22 mouse cellular contexts compared by ENCODE assay signal in genomic region chr11:102024084-102024758, GRCm38 (mm10). TPM values are rescaled to one million over a fixed set of nuclear protein-coding genes. Genes with fewer than 3 reads are reported as not detected.
DNase-seq lines count a peak whose midpoint lies in the region; ATAC-seq and TF ChIP-seq lines count a peak whose summit lies in the region.
"Had no signal": no experiment of that assay in that cellular context is flagged by ENCODE, and none has a peak within 500 bp of the region (broad histone marks: within the 10 kb centered on the region; RNA-seq: fewer than 3 reads in every experiment).

No protein-coding gene starts in this region.

- H3K27me3 ChIP-seq in hindbrain, embryonic 15.5 days: no peaks in the 10 kb centered on the region
- H3K27me3 ChIP-seq in hindbrain, embryonic 11.5 days (ENCODE audit: control insufficient read depth, insufficient read depth, low read length): no peaks in the 10 kb centered on the region; the same call in 1 of the 2 replicates
- no peaks in the 10 kb centered on the region for H3K27me3 ChIP-seq in cerebellum, adult 2 months (ENCODE audit: control insufficient read depth, insufficient read depth, low read length)
- H3K27me3 ChIP-seq: midbrain, embryonic 12.5 days had no signal

- H3K4me3 ChIP-seq in hindbrain, embryonic 15.5 days: no peak overlapping the region
- H3K4me3 ChIP-seq in hindbrain, embryonic 11.5 days (ENCODE audit: low read depth, low read length): no peak overlapping the region
- H3K4me3 ChIP-seq in cerebellum, adult 2 months (replicated peaks; ENCODE audit: insufficient read depth, low read depth, low read length): peak overlapping the region; percentile 74
- H3K4me3 ChIP-seq: embryonic facial prominence, embryonic 15.5 days; liver, embryonic 15.5 days had no signal

- no peak overlapping the region for H3K27ac ChIP-seq in hindbrain, embryonic 15.5 days (replicated peaks)
- H3K27ac ChIP-seq in hindbrain, embryonic 11.5 days (ENCODE audit: low read depth, low read length): no peak overlapping the region
- peak overlapping the region; percentile 87 for H3K27ac ChIP-seq in cerebellum, adult 2 months (ENCODE audit: insufficient read depth, low read length)
- H3K27ac ChIP-seq: embryonic facial prominence, embryonic 15.5 days; liver, embryonic 15.5 days; midbrain, embryonic 12.5 days had no signal

- intact Hi-C loops in gastrocnemius, postnatal 14 days (cut with DNase I; ENCODE audit: low total_unique reads): no loop called here

- no peaks in the 10 kb centered on the region for H3K9me3 ChIP-seq in hindbrain, embryonic 15.5 days
- H3K9me3 ChIP-seq in hindbrain, embryonic 11.5 days (ENCODE audit: control insufficient read depth, low read length): no peaks in the 10 kb centered on the region
- H3K9me3 ChIP-seq: embryonic facial prominence, embryonic 15.5 days; liver, embryonic 15.5 days; midbrain, embryonic 12.5 days had no signal

- H3K36me3 ChIP-seq in hindbrain, embryonic 15.5 days: peaks cover 8% of the 10 kb centered on the region; the same call in 1 of the 2 replicates
- 0 out of 2 replicates have a peak, but pooled peaks cover 2% of the 10 kb centered on the region for H3K36me3 ChIP-seq in hindbrain, embryonic 11.5 days (ENCODE audit: control insufficient read depth, insufficient read depth, low read length)
- H3K36me3 ChIP-seq: embryonic facial prominence, embryonic 15.5 days; liver, embryonic 15.5 days had no signal

- no peak for DNase-seq in hindbrain, embryonic 11.5 days (ENCODE audit: low spot score)
- peak; percentile 77 for DNase-seq in cerebellum, adult 11 months
- peak; percentile 85 to 96 for DNase-seq in cerebellum, adult 2 months
- DNase-seq in gastrocnemius, postnatal 14 days: peak; percentile 68
- no peak for DNase-seq in B cell, adult 2 months
- no peak for DNase-seq in spleen, adult 18-20 months
- no peak for DNase-seq in embryo, embryonic 11 days
- DNase-seq: forebrain, postnatal 0 days; heart, adult 11 months; heart, postnatal 10 days; kidney, postnatal 25 days; thymus, postnatal 25 days had no signal

- TF ChIP-seq CTCF in cerebellum, adult 2 months (IDR thresholded peaks at IDR 0.05; ENCODE audit: borderline replicate concordance, insufficient read depth, low read depth, low read length): no peak

- peak overlapping the region; percentile 63; the same call in 1 of the 2 replicates for H3K4me2 ChIP-seq in hindbrain, embryonic 15.5 days
- H3K4me2 ChIP-seq in hindbrain, embryonic 11.5 days (replicated peaks; ENCODE audit: low read depth, low read length): no peak overlapping the region
- H3K4me2 ChIP-seq: embryonic facial prominence, embryonic 15.5 days; liver, embryonic 15.5 days had no signal

- WGBS in hindbrain, embryonic 15.5 days: 86% methylated on average over 6 of the region's 6 CpGs
- 88% methylated on average over 6 of the region's 6 CpGs for WGBS in hindbrain, embryonic 11.5 days
- WGBS in cerebellum, adult 2 months: 11% methylated on average over 6 of the region's 6 CpGs

- ATAC-seq in hindbrain, embryonic 15.5 days (ENCODE audit: low FRiP score, low read depth): no peak
- no peak for ATAC-seq in hindbrain, embryonic 11.5 days (ENCODE audit: low FRiP score)
- ATAC-seq: forebrain, postnatal 0 days; intestine, postnatal 0 days had no signal

- H3K4me1 ChIP-seq in hindbrain, embryonic 15.5 days (replicated peaks): peaks cover 32% of the 10 kb centered on the region
- H3K4me1 ChIP-seq in hindbrain, embryonic 11.5 days (replicated peaks; ENCODE audit: control insufficient read depth, insufficient read depth, low read length): peaks cover 11% of the 10 kb centered on the region
- H3K4me1 ChIP-seq in cerebellum, adult 2 months (ENCODE audit: control insufficient read depth, insufficient read depth, low read length): peaks cover 42% of the 10 kb centered on the region

- TF ChIP-seq POLR2A in cerebellum, adult 2 months (IDR thresholded peaks at IDR 0.05; ENCODE audit: borderline replicate concordance, insufficient read depth, low read length): peak; percentile 23; the same call in 1 of the 2 replicates

- H3K9ac ChIP-seq in hindbrain, embryonic 15.5 days: no peak overlapping the region
- no peak overlapping the region for H3K9ac ChIP-seq in hindbrain, embryonic 11.5 days (ENCODE audit: low read depth, low read length)
- H3K9ac ChIP-seq: embryonic facial prominence, embryonic 15.5 days; liver, embryonic 15.5 days had no signal

RNA-seq across cellular contexts. Expression of gene Mpp3, which starts 4.0 kb away (rescaled TPM):
- polyA plus RNA-seq in hindbrain, embryonic 15.5 days (2015; fragmentation: Nextera tagmentation; extraction: Ambion mirVana): 55.9 and 56.2 TPM in 2 replicates
- 23.3 and 26.5 TPM in 2 replicates for polyA plus RNA-seq in hindbrain, embryonic 11.5 days (2014; fragmentation: Nextera tagmentation; extraction: Ambion mirVana)
- 158 and 185 TPM in 2 replicates for polyA plus RNA-seq in cerebellum, adult 2 months (2012; rRNA removed)
- total RNA-seq in gastrocnemius, postnatal 14 days (2021): 10 to 100 TPM; 40.6 to 47.1 TPM
- total RNA-seq: common myeloid progenitor, adult 5-6 weeks had no signal

RNA-seq across cellular contexts. Expression of gene Cd300lg, which starts 17.1 kb away (rescaled TPM):
- polyA plus RNA-seq in hindbrain, embryonic 15.5 days (2015; fragmentation: Nextera tagmentation; extraction: Ambion mirVana): 0.30 and 0.43 TPM in 2 replicates
- 0.09 and 0.13 TPM in 2 replicates for polyA plus RNA-seq in hindbrain, embryonic 11.5 days (2014; fragmentation: Nextera tagmentation; extraction: Ambion mirVana)
- 0.38 and 0.63 TPM in 2 replicates for polyA plus RNA-seq in cerebellum, adult 2 months (2012; rRNA removed)
- total RNA-seq in gastrocnemius, postnatal 14 days (2021): 10 to 100 TPM; 20.2 to 28.6 TPM
- total RNA-seq: layer of hippocampus, postnatal 25 days had no signal

RNA-seq across cellular contexts. Expression of gene Dusp3, which starts 37.4 kb away (rescaled TPM):
- polyA plus RNA-seq in hindbrain, embryonic 15.5 days (2015; fragmentation: Nextera tagmentation; extraction: Ambion mirVana): 25.4 and 25.9 TPM in 2 replicates
- 11.4 and 12.1 TPM in 2 replicates for polyA plus RNA-seq in hindbrain, embryonic 11.5 days (2014; fragmentation: Nextera tagmentation; extraction: Ambion mirVana)
- 86.0 and 98.5 TPM in 2 replicates for polyA plus RNA-seq in cerebellum, adult 2 months (2012; rRNA removed)
- total RNA-seq in gastrocnemius, postnatal 14 days (2021): 100 to 1,000 TPM; 140 to 151 TPM

RNA-seq across cellular contexts. Expression of gene Cfap97d1, which starts 40.1 kb away (rescaled TPM):
- polyA plus RNA-seq in hindbrain, embryonic 15.5 days (2015; fragmentation: Nextera tagmentation; extraction: Ambion mirVana): not detected in 2 replicates
- polyA plus RNA-seq in hindbrain, embryonic 11.5 days (2014; fragmentation: Nextera tagmentation; extraction: Ambion mirVana): not detected in 2 replicates
- polyA plus RNA-seq in cerebellum, adult 2 months (2012; rRNA removed): not detected in 2 replicates
- not detected for total RNA-seq in gastrocnemius, postnatal 14 days (2021)
- total RNA-seq: adrenal gland, postnatal 4 days; common myeloid progenitor, adult 5-6 weeks; forebrain, postnatal 0 days; heart, postnatal 10 days; layer of hippocampus, postnatal 25 days had no signal
- polyA plus RNA-seq: embryonic facial prominence, embryonic 15.5 days; forebrain, postnatal 0 days; intestine, postnatal 0 days; limb, embryonic 11.5 days; liver, embryonic 15.5 days; midbrain, embryonic 12.5 days; stomach, embryonic 14.5 days had no signal

RNA-seq across cellular contexts. Expression of gene Sost, which starts 57.4 kb away (rescaled TPM):
- polyA plus RNA-seq in hindbrain, embryonic 15.5 days (2015; fragmentation: Nextera tagmentation; extraction: Ambion mirVana): 0.06 and 0.09 TPM in 2 replicates
- polyA plus RNA-seq in hindbrain, embryonic 11.5 days (2014; fragmentation: Nextera tagmentation; extraction: Ambion mirVana): 0.11 and 0.31 TPM in 2 replicates
- polyA plus RNA-seq in cerebellum, adult 2 months (2012; rRNA removed): 1.4 and 1.7 TPM in 2 replicates
- not detected for total RNA-seq in gastrocnemius, postnatal 14 days (2021)
- total RNA-seq: common myeloid progenitor, adult 5-6 weeks; forebrain, postnatal 0 days; layer of hippocampus, postnatal 25 days had no signal
- polyA plus RNA-seq: forebrain, postnatal 0 days; intestine, postnatal 0 days; stomach, embryonic 14.5 days had no signal

Comparison
In these comparisons a context has a peak if more than half of its experiments do, and no peak if none do; other contexts are left out.
1. DNase-seq: peak in cerebellum, adult 11 months (single experiment), cerebellum, adult 2 months (2 of 2) and gastrocnemius, postnatal 14 days (single experiment); none in hindbrain, embryonic 11.5 days (single experiment), B cell, adult 2 months (0 of 2), spleen, adult 18-20 months (0 of 2) and embryo, embryonic 11 days (single experiment).